In genomic region chr6:118337660-118338059, GRCm38 (mm10) we compare ENCODE assay signal across 20 mouse cellular contexts.
"Had no signal": no experiment of that assay in that cellular context is flagged by ENCODE, and none has a peak within 500 bp of the region (broad histone marks: within the 10 kb centered on the region; RNA-seq: fewer than 3 reads in every experiment).

No protein-coding gene starts in this region.

- DNase-seq: liver, embryonic 13.5 days; liver, postnatal 0 days; lung, adult 2 months; lung, postnatal 4 days; midbrain, embryonic 14.5 days; right cerebral cortex, adult 18-20 months; right cerebral cortex, postnatal 25 days; right cerebral cortex, postnatal 4 days; spleen, adult 18-20 months; thymus, adult 18-20 months; thymus, postnatal 14 days; thymus, postnatal 36 days had no signal

- H3K9ac ChIP-seq: liver, embryonic 13.5 days; liver, embryonic 15.5 days; liver, postnatal 0 days; lung, embryonic 15.5 days; midbrain, embryonic 12.5 days; neural tube, embryonic 12.5 days had no signal

- H3K9me3 ChIP-seq: liver, embryonic 13.5 days; liver, embryonic 15.5 days; lung, embryonic 15.5 days; midbrain, embryonic 10.5 days; midbrain, embryonic 12.5 days; neural tube, embryonic 12.5 days had no signal

- H3K4me2 ChIP-seq: liver, embryonic 13.5 days; liver, embryonic 15.5 days; lung, embryonic 15.5 days; midbrain, embryonic 12.5 days; neural tube, embryonic 12.5 days had no signal

- H3K27ac ChIP-seq: liver, embryonic 13.5 days; liver, embryonic 15.5 days; lung, embryonic 15.5 days; midbrain, embryonic 10.5 days; midbrain, embryonic 12.5 days; neural tube, embryonic 12.5 days had no signal

- ATAC-seq: liver, postnatal 0 days; lung, postnatal 0 days; midbrain, embryonic 16.5 days had no signal

- H3K36me3 ChIP-seq: liver, embryonic 13.5 days; liver, embryonic 15.5 days; lung, embryonic 15.5 days; midbrain, embryonic 10.5 days; midbrain, embryonic 12.5 days; neural tube, embryonic 12.5 days had no signal

- H3K27me3 ChIP-seq: liver, embryonic 13.5 days; liver, embryonic 15.5 days; lung, embryonic 15.5 days; midbrain, embryonic 12.5 days; neural tube, embryonic 12.5 days had no signal

- H3K4me3 ChIP-seq: liver, embryonic 13.5 days; liver, embryonic 15.5 days; lung, embryonic 15.5 days; midbrain, embryonic 10.5 days; midbrain, embryonic 12.5 days; myocyte; neural tube, embryonic 12.5 days had no signal

- H3K4me1 ChIP-seq: liver, embryonic 13.5 days; liver, embryonic 15.5 days; midbrain, embryonic 10.5 days; midbrain, embryonic 12.5 days; neural tube, embryonic 12.5 days had no signal
